ENCODE assay signal across 9 mouse cellular contexts in the genomic region with DNA sequence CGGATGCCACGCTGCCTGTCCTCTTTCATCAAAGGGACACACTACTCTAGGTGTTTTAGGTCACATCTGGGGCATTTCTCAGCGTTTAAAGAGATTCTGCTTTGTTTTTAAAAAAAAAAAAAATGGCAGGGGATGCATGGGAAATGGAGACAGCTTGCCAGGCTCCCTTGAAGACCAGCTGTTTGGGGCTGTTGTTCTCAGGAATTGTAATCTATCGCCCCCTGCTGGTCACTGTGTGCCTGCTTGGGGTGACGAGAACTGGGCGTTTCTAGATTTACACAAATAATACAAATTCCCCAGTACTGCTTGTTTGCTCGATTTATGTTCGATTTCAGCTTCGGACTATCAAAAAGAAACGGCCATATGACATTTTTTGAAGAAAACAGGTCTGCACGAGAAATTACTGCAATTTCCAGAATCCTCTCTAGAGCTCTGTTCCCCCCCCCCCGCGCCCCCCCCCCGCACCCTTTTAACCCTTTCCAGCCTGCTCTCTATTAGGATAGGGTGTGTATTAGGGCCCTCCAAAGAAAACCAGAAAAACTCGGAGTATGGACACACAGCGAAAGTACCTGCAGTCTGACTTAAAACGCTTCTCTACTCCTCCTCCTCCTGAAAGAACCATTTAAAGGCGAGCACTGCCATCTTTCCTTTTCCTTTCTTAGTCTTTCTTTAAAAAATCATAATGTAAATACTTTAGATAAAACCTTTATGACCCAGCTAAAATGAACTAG. TPM values are rescaled to one million over a fixed set of nuclear protein-coding genes. Genes with fewer than 3 reads are reported as not detected.
DNase-seq lines count a peak whose midpoint lies in the region; ATAC-seq lines count a peak whose summit lies in the region.
"Had no signal": no experiment of that assay in that cellular context is flagged by ENCODE, and none has a peak within 500 bp of the region (broad histone marks: within the 10 kb centered on the region; RNA-seq: fewer than 3 reads in every experiment).

No protein-coding gene starts in this region.

- no peak overlapping the region for H3K4me2 ChIP-seq in embryonic facial prominence, embryonic 14.5 days (ENCODE audit: low read depth, low read length)
- H3K4me2 ChIP-seq: limb, embryonic 12.5 days had no signal

- H3K36me3 ChIP-seq in embryonic facial prominence, embryonic 14.5 days (ENCODE audit: control insufficient read depth, insufficient read depth, low read length): no peaks in the 10 kb centered on the region
- H3K36me3 ChIP-seq: limb, embryonic 12.5 days had no signal

- ATAC-seq in embryonic facial prominence, embryonic 14.5 days (ENCODE audit: low read depth): 0 out of 2 replicates have a peak, but pooled peaks have one; percentile 65
- ATAC-seq in megakaryocyte progenitor cell, adult 5-6 weeks (replicated peaks; ENCODE audit: poor library complexity): peak; percentile 71

- no peaks in the 10 kb centered on the region for H3K9me3 ChIP-seq in embryonic facial prominence, embryonic 14.5 days (ENCODE audit: control insufficient read depth, low read length)
- H3K9me3 ChIP-seq: limb, embryonic 12.5 days had no signal

- H3K4me1 ChIP-seq in embryonic facial prominence, embryonic 14.5 days (ENCODE audit: control insufficient read depth, insufficient read depth, low read length): peaks cover 11% of the 10 kb centered on the region

- no peak overlapping the region for H3K4me3 ChIP-seq in embryonic facial prominence, embryonic 14.5 days (ENCODE audit: low read depth, low read length)
- H3K4me3 ChIP-seq: limb, embryonic 12.5 days had no signal

- DNase-seq in ES-CJ7 (ENCODE audit: low read depth, low spot score): peak; percentile 95
- peak; percentile 76 for DNase-seq in adrenal gland, postnatal 25 days
- DNase-seq in embryonic facial prominence, embryonic 14.5 days (ENCODE audit: low spot score): peak; percentile 95
- peak; percentile 65 for DNase-seq in heart, postnatal 36 days
- DNase-seq in layer of hippocampus, postnatal 14 days (ENCODE audit: low spot score in 2 of 2): peak; percentile 83 to 95
- DNase-seq in right cerebral cortex, postnatal 10 days (ENCODE audit: low spot score in 2 of 2): peak; percentile 91 to 93
- peak; percentile 46 to 66 for DNase-seq in urinary bladder, postnatal 36 days (ENCODE audit: low spot score in 2 of 2)

- intact Hi-C loops in heart, postnatal 36 days (cut with DNase I): loop anchor here (1.0 to 2.0 kb wide), 3 partner anchors 279 to 332 kb away; no protein-coding TSS in a partner anchor

- 7% methylated on average over 17 of the region's 18 CpGs for WGBS in embryonic facial prominence, embryonic 14.5 days

- no peak overlapping the region for H3K27ac ChIP-seq in embryonic facial prominence, embryonic 14.5 days (replicated peaks; ENCODE audit: low read depth, low read length)
- H3K27ac ChIP-seq: limb, embryonic 12.5 days had no signal

- peaks cover 48% of the 10 kb centered on the region for H3K27me3 ChIP-seq in embryonic facial prominence, embryonic 14.5 days (replicated peaks; ENCODE audit: control insufficient read depth, insufficient read depth, low read length)

- no peak overlapping the region for H3K9ac ChIP-seq in embryonic facial prominence, embryonic 14.5 days (ENCODE audit: low read depth, low read length)
- H3K9ac ChIP-seq: limb, embryonic 12.5 days had no signal

RNA-seq across cellular contexts. Expression of gene Gad1, which starts 5.4 kb away (rescaled TPM):
- 0.94 and 1.5 TPM in 2 replicates for total RNA-seq in adrenal gland, postnatal 25 days (2021)
- 0.08 and 0.31 TPM in 2 replicates for polyA plus RNA-seq in embryonic facial prominence, embryonic 14.5 days (2014; fragmentation: Nextera tagmentation; extraction: Ambion mirVana)
- total RNA-seq in heart, postnatal 36 days (2021): under 1 TPM; 0.43 to 0.80 TPM
- 100 to 1,000 TPM; 248 to 268 TPM for total RNA-seq in layer of hippocampus, postnatal 14 days (2021)
- total RNA-seq in megakaryocyte progenitor cell, adult 5-6 weeks (2015): not detected in 2 replicates
- total RNA-seq in megakaryocyte progenitor cell, adult 5-6 weeks (2017): not detected in 2 replicates

RNA-seq across cellular contexts. Expression of gene Erich2, which starts 49.7 kb away (rescaled TPM):
- 1.6 TPM in 1 of 2 replicates, not detected in the other for total RNA-seq in adrenal gland, postnatal 25 days (2021)
- polyA plus RNA-seq in embryonic facial prominence, embryonic 14.5 days (2014; fragmentation: Nextera tagmentation; extraction: Ambion mirVana): 4.2 and 6.1 TPM in 2 replicates
- not detected for total RNA-seq in heart, postnatal 36 days (2021)
- 1 to 10 TPM in 1 of 2 experiments, under 1 TPM in 1; 0.72 to 1.1 TPM for total RNA-seq in layer of hippocampus, postnatal 14 days (2021)
- total RNA-seq in megakaryocyte progenitor cell, adult 5-6 weeks (2015): not detected in 2 replicates
- not detected in 2 replicates for total RNA-seq in megakaryocyte progenitor cell, adult 5-6 weeks (2017)

Comparison
In these comparisons a context has a peak if more than half of its experiments do, and no peak if none do; other contexts are left out.
1. RNA of gene Gad1, which starts 5.4 kb away (total RNA-seq): 248 to 268 TPM in layer of hippocampus, postnatal 14 days; 0.94 to 1.5 TPM in adrenal gland, postnatal 25 days, 0.43 to 0.80 TPM in heart, postnatal 36 days and not detected in megakaryocyte progenitor cell, adult 5-6 weeks; every median in the first group is over 100 times any median in the second.
2. Peak in every context shown above with its lines, with median percentiles within 50 percentile points of each other: DNase-seq.